Mouse (Mus musculus): ENCODE measurements around the gene Tiam1. TPM values are rescaled to one million over a fixed set of nuclear protein-coding genes. Genes with fewer than 3 reads are reported as not detected.

Gene Tiam1
- polyA plus RNA-seq, 1 experiment from 2014 or later, result 29.0 TPM

DNA sequence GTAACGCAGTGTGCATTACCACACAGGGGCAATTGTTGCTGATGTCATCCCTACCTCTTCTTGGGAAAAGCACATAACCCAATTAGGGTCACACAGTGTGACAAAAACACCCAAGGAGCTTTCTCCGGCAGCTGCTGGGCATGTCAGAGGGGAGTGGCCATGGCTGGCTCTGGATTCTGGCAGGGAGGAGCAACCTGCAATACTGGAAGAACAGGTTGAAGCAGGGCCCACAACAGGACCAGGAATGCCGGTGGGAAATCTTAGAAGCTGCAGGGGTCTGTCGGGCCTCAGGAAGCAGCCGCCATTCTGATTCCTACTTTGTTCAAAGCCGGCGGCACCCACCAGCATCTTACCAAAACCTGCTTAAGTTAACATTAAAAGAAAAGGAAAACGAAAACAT lies 189.0 kb downstream of the Tiam1 start:
- Histone ChIP-seq H3K4me3 (no peak overlapping the region), H3K27me3 (no peaks in the 10 kb centered on the region; the same call in 1 of the 2 replicates), H3K9me3 (no peaks in the 10 kb centered on the region), H3K27ac (no peak overlapping the region), H3K4me2 (no peak overlapping the region), H3K9ac (no peak overlapping the region), H3K36me3 (no peaks in the 10 kb centered on the region; the same call in 1 of the 2 replicates), H3K4me1 (replicated peaks) (peaks cover 27% of the 10 kb centered on the region)
- WGBS, result 76% methylated on average over 8 of the region's 8 CpGs
- ATAC-seq (ENCODE audit: low FRiP score), result no peak

DNA sequence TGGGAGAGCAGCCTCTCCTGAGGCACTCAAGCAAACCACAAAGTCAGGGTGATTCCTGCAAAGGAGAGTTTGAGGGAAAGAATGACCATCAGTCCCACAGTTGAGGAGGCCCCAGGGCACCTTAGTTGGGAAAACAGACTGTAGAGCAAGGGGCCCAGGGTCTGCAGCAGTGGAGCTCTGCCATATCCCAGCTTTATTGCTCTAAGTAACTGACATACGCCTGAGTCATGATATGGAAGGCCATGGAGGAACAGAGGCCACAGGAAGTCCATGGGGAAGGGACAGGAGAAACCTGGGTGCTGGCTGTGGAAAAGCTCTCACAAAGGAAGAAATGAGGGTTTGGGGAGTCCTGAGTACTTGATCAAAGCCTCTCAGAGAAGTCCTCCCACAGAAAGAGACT lies 189.5 kb downstream of the Tiam1 start:
- ATAC-seq (ENCODE audit: low FRiP score), result no peak
- Histone ChIP-seq H3K27me3 (no peaks in the 10 kb centered on the region; the same call in 1 of the 2 replicates), H3K27ac (no peak overlapping the region), H3K4me2 (no peak overlapping the region), H3K36me3 (no peaks in the 10 kb centered on the region; the same call in 1 of the 2 replicates), H3K9me3 (no peaks in the 10 kb centered on the region), H3K9ac (no peak overlapping the region), H3K4me3 (no peak overlapping the region), H3K4me1 (replicated peaks) (peaks cover 22% of the 10 kb centered on the region)
- 96% methylated on average over 1 of the region's 1 CpGs for WGBS

GRCm38 (mm10) chr16:89952821-89953220 lies 190.7 kb downstream of the Tiam1 start:
- Histone ChIP-seq H3K4me1 (replicated peaks) (peaks cover 11% of the 10 kb centered on the region; the same call in 1 of the 2 replicates), H3K4me3 (no peak overlapping the region), H3K27me3 (no peaks in the 10 kb centered on the region), H3K4me2 (no peak overlapping the region), H3K27ac (no peak overlapping the region), H3K9ac (no peak overlapping the region), H3K36me3 (no peaks in the 10 kb centered on the region; the same call in 1 of the 2 replicates), H3K9me3 (no peaks in the 10 kb centered on the region)
- no peak for ATAC-seq (ENCODE audit: low FRiP score)
- WGBS, result 89% methylated on average over 5 of the region's 5 CpGs

DNA sequence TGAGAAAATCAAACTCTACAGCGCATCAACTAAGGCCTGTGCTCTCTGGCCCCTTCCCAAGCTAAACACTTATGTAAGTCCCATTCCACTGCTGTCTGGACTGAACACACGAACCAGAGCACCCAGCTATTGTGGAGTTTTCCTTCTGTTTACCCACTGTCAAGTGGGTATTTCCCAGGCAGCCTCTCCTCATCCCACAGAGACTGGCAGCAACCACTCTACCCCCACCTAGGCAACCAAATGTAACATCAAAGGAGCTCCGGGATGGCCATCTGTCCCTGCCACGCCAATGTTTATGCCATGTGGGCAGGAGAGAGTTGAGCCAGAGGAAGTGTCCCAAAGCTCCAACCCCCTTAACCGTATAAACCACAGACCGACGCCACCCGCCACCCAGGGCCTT lies 192.8 kb downstream of the Tiam1 start:
- Histone ChIP-seq H3K9ac (no peak overlapping the region), H3K4me2 (no peak overlapping the region), H3K27me3 (no peaks in the 10 kb centered on the region), H3K27ac (no peak overlapping the region), H3K9me3 (no peaks in the 10 kb centered on the region), H3K36me3 (no peaks in the 10 kb centered on the region; the same call in 1 of the 2 replicates), H3K4me3 (no peak overlapping the region), H3K4me1 (replicated peaks) (0 out of 2 replicates have a peak, but pooled peaks cover 10% of the 10 kb centered on the region)
- no peak for ATAC-seq (ENCODE audit: low FRiP score)
- 79% methylated on average over 8 of the region's 8 CpGs for WGBS

GRCm38 (mm10) chr16:89950251-89950650 lies 193.3 kb downstream of the Tiam1 start:
- H3K27ac ChIP-seq, result no peak overlapping the region
- ATAC-seq (ENCODE audit: low FRiP score), result no peak
- no peaks in the 10 kb centered on the region for H3K9me3 ChIP-seq
- WGBS, result 75% methylated on average over 6 of the region's 6 CpGs
- H3K36me3 ChIP-seq, result no peaks in the 10 kb centered on the region; the same call in 1 of the 2 replicates
- no peak overlapping the region for H3K9ac ChIP-seq
- H3K4me3 ChIP-seq, result no peak overlapping the region
- no peaks in the 10 kb centered on the region for H3K27me3 ChIP-seq
- H3K4me2 ChIP-seq, result no peak overlapping the region
- H3K4me1 ChIP-seq (replicated peaks), result peaks cover 15% of the 10 kb centered on the region

DNA sequence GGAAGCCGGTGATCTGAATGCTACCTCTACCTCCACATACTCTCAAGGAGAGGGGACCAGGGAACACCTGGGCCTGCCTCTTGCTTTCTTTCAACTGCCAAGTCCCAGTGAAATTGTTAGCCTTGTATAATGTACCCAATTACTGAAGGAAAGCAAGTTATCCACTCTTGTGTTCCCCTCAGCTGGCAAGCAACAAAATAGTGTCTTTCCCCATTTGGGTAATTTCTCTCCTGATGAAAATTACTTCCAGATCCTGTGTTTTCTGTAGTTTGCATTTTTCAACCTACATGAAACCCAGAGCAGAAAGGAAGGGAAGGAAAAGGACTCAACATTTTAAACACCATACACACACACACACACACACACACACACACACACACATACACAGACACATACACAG lies 195.5 kb downstream of the Tiam1 start:
- Histone ChIP-seq H3K36me3 (no peaks in the 10 kb centered on the region), H3K4me2 (no peak overlapping the region), H3K4me3 (no peak overlapping the region), H3K9ac (no peak overlapping the region), H3K27me3 (no peaks in the 10 kb centered on the region), H3K4me1 (replicated peaks) (peaks cover 37% of the 10 kb centered on the region), H3K9me3 (no peaks in the 10 kb centered on the region), H3K27ac (no peak overlapping the region)
- ATAC-seq (ENCODE audit: low FRiP score), result no peak
- whole genome bisulfite sequencing, result 90% methylated on average over 1 of the region's 1 CpGs

DNA sequence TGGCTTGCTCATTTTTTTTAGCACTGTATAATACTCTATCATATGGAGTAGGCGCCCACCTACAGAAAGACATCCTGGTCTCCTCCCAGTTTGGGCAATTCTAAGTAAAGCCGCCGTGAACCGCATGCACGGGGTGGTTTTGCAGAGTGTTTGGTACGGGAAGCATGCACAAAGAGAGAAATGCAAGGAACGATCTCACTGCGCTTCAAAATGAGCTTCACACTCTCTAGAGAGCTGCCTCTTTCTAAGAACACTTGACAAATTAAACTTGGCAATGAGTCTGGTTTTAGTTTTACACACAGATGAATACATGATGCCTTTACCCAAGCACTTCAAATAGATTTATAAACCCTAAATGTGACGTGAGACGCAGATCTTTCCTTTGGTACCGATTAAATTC lies 196.8 kb downstream of the Tiam1 start:
- H3K27ac ChIP-seq, result no peak overlapping the region
- no peak overlapping the region for H3K9ac ChIP-seq
- no peaks in the 10 kb centered on the region for H3K36me3 ChIP-seq
- H3K27me3 ChIP-seq, result no peaks in the 10 kb centered on the region
- H3K4me2 ChIP-seq, result no peak overlapping the region
- ATAC-seq (ENCODE audit: low FRiP score), result no peak
- H3K4me1 ChIP-seq (replicated peaks), result peaks cover 38% of the 10 kb centered on the region
- H3K9me3 ChIP-seq, result no peaks in the 10 kb centered on the region
- WGBS, result 90% methylated on average over 11 of the region's 11 CpGs
- H3K4me3 ChIP-seq, result no peak overlapping the region

DNA sequence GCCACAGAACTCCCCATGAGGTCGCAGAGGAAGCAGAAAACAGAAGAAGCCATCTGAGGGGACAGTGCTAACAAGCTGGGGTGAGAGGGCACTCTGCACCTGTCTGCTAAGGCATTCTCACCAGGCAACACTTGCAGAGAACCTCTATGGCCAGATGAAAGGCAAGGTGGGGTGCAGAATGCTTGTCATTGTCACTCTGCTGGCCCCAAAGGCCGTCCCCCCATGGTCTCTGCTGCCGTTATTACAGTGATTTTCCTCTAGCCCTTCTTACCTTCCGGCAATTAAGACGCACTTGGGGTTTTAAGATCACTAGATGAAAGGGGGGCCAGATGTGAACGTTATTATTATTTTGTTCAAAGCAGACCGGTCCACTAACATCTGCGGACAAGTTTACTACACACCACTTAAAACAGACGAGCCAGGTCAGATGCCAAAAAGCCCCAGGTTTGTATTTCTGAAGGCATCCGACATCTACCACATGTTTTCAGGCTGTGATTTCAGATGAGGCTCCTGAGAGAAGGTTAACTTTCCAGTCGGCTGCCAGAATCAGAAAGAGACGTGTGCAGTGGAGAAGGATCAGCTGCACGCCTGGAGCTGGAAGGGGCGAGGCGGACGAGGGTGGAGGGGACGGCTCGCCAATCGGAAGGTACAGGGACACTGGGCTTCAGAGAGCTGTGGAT lies 198.8 kb downstream of the Tiam1 start:
- H3K4me2 ChIP-seq, result 0 out of 2 replicates have a peak overlapping the region, but pooled peaks have one; percentile 27
- no peaks in the 10 kb centered on the region for H3K27me3 ChIP-seq
- ATAC-seq (ENCODE audit: low FRiP score), result 0 out of 2 replicates have a peak, but pooled peaks have one; percentile 5
- H3K9me3 ChIP-seq, result 0 out of 2 replicates have a peak, but pooled peaks cover 4% of the 10 kb centered on the region
- H3K27ac ChIP-seq, result no peak overlapping the region
- WGBS, result 32% methylated on average over 19 of the region's 19 CpGs
- H3K9ac ChIP-seq, result peak overlapping the region; percentile 46
- peaks cover 29% of the 10 kb centered on the region for H3K4me1 ChIP-seq (replicated peaks)
- H3K4me3 ChIP-seq, result no peak overlapping the region
- no peaks in the 10 kb centered on the region for H3K36me3 ChIP-seq

DNA sequence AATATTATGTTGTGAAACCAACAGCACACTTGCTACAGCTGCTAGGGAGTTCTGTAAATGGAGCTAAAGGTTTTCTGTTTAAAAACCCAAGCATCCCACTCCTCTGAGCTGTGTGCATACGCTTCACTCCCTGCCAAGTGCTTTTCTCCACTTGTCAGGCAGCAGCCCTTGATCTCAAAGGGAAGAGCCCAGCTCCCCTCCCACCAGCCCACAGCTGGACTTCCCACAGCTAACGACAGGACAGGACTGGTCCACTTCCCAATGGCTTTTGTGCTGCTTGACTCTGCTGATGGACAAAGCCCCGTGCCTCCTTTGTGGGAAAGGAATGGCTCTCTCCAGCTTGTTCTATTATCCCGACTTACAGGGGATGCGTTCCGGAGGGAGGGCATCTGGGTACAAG lies 199.5 kb downstream of the Tiam1 start:
- H3K36me3 ChIP-seq, result no peaks in the 10 kb centered on the region
- peaks cover 33% of the 10 kb centered on the region for H3K4me1 ChIP-seq (replicated peaks)
- H3K27me3 ChIP-seq, result no peaks in the 10 kb centered on the region
- H3K4me3 ChIP-seq, result no peak overlapping the region
- peak overlapping the region; percentile 46; the same call in 1 of the 2 replicates for H3K9ac ChIP-seq
- peak overlapping the region; percentile 27 for H3K4me2 ChIP-seq
- WGBS, result 2% methylated on average over 6 of the region's 6 CpGs
- H3K27ac ChIP-seq, result peak overlapping the region; percentile 19; the same call in 1 of the 2 replicates
- 0 out of 2 replicates have a peak, but pooled peaks cover 4% of the 10 kb centered on the region for H3K9me3 ChIP-seq
- peak; percentile 32 for ATAC-seq (ENCODE audit: low FRiP score)

- ATAC-seq (ENCODE audit: low FRiP score), result peak; percentile 18; the same call in 1 of the 2 replicates
- 6% methylated on average over 19 of the region's 19 CpGs for WGBS
- H3K4me3 ChIP-seq, result no peak overlapping the region
- no peaks in the 10 kb centered on the region for H3K27me3 ChIP-seq
- 0 out of 2 replicates have a peak, but pooled peaks cover 4% of the 10 kb centered on the region for H3K9me3 ChIP-seq
- peak overlapping the region; percentile 19; the same call in 1 of the 2 replicates for H3K27ac ChIP-seq
- H3K36me3 ChIP-seq, result no peaks in the 10 kb centered on the region
- H3K4me2 ChIP-seq, result peak overlapping the region; percentile 27; the same call in 1 of the 2 replicates
- H3K4me1 ChIP-seq (replicated peaks), result peaks cover 38% of the 10 kb centered on the region
- H3K9ac ChIP-seq, result peak overlapping the region; percentile 51; the same call in 1 of the 2 replicates
Observed at GRCm38 (mm10) chr16:89943267-89943971, 200.2 kb downstream of the Tiam1 start.

- ATAC-seq (ENCODE audit: low FRiP score), result no peak
- H3K36me3 ChIP-seq, result no peaks in the 10 kb centered on the region
- no peak overlapping the region for H3K4me3 ChIP-seq
- H3K4me2 ChIP-seq, result no peak overlapping the region
- H3K9ac ChIP-seq, result no peak overlapping the region
- no peak overlapping the region for H3K27ac ChIP-seq
- peaks cover 37% of the 10 kb centered on the region for H3K4me1 ChIP-seq (replicated peaks)
- H3K27me3 ChIP-seq, result no peaks in the 10 kb centered on the region
- 0 out of 2 replicates have a peak, but pooled peaks cover 4% of the 10 kb centered on the region for H3K9me3 ChIP-seq
- WGBS, result 93% methylated on average over 8 of the region's 8 CpGs
Observed at GRCm38 (mm10) chr16:89940696-89941095, 202.9 kb downstream of the Tiam1 start.

DNA sequence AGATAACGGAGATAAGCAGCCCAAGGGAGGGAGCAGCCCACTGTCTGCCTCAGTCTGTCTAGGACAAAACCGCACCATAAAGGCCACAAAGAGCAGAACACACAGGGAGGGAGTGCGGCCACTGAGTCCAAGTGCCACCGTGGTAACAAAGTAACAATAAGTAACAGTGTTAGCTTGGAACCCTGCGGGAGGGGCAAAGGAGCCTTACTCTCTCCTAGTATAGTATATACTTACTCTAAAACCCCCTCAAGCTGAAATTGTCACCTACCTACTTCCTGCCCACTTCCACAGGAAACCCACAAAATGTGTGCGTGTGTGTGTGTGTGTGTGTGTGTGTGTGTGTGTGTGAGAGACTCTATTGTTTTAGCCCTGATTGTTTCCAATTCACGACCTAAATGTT lies 205.3 kb downstream of the Tiam1 start:
- ATAC-seq (ENCODE audit: low FRiP score), result no peak
- no peak overlapping the region for H3K4me3 ChIP-seq
- WGBS, result 39% methylated on average over 7 of the region's 7 CpGs

More for the DNA sequence above, 205.3 kb downstream of the Tiam1 start:
- Histone ChIP-seq H3K9ac (no peak overlapping the region), H3K27ac (no peak overlapping the region), H3K27me3 (no peaks in the 10 kb centered on the region), H3K4me1 (replicated peaks) (peaks cover 25% of the 10 kb centered on the region), H3K9me3 (0 out of 2 replicates have a peak, but pooled peaks cover 4% of the 10 kb centered on the region), H3K4me2 (no peak overlapping the region), H3K36me3 (no peaks in the 10 kb centered on the region)

Data from hindbrain, embryonic 13.5 days (tissue).